In genomic region chr9:107374623-107375022, GRCm38 (mm10) we compare ENCODE assay signal across 8 mouse cellular contexts. TPM values are rescaled to one million over a fixed set of nuclear protein-coding genes. Genes with fewer than 3 reads are reported as not detected.
DNase-seq lines count a peak whose midpoint lies in the region; ATAC-seq and TF ChIP-seq lines count a peak whose summit lies in the region.

No protein-coding gene starts in this region.

- no peaks in the 10 kb centered on the region for H3K4me1 ChIP-seq in cerebellum, adult 2 months (ENCODE audit: control insufficient read depth, insufficient read depth, low read length)
- H3K4me1 ChIP-seq in lung, embryonic 14.5 days (ENCODE audit: insufficient read depth), result no peaks in the 10 kb centered on the region
- peaks cover 9% of the 10 kb centered on the region for H3K4me1 ChIP-seq in midbrain, embryonic 11.5 days (ENCODE audit: control insufficient read depth, insufficient read depth, low read length)

- TF ChIP-seq CTCF in cerebellum, adult 2 months (IDR thresholded peaks at IDR 0.05; ENCODE audit: borderline replicate concordance, insufficient read depth, low read depth, low read length), result peak; percentile 43; the same call in 1 of the 2 replicates
- peak; percentile 55 for TF ChIP-seq CTCF in lung, embryonic 14.5 days (IDR thresholded peaks at IDR 0.05; ENCODE audit: low read depth)

- no peak for ATAC-seq in lung, embryonic 14.5 days (ENCODE audit: insufficient read depth)
- ATAC-seq in midbrain, embryonic 11.5 days (ENCODE audit: low FRiP score), result no peak

- H3K36me3 ChIP-seq in lung, embryonic 14.5 days (ENCODE audit: insufficient read depth), result no peaks in the 10 kb centered on the region
- no peaks in the 10 kb centered on the region for H3K36me3 ChIP-seq in midbrain, embryonic 11.5 days (ENCODE audit: control insufficient read depth, insufficient read depth, low read length)

- no peak for DNase-seq in cerebellum, adult 2 months
- DNase-seq in cerebellum, adult 11 months, result no peak
- peak; percentile 47 for DNase-seq in lung, embryonic 14.5 days
- no peak for DNase-seq in lung, adult 18-20 months
- peak; percentile 25 for DNase-seq in heart, postnatal 4 days
- peak; percentile 70 for DNase-seq in mesoderm, embryonic 11.5 days (ENCODE audit: low read depth, low spot score)
- no peak for DNase-seq in midbrain, embryonic 11.5 days (ENCODE audit: low spot score, missing footprints)
- DNase-seq in left cerebral cortex, postnatal 36 days (ENCODE audit: low spot score in 2 of 2), result no peak

- H3K27me3 ChIP-seq in cerebellum, adult 2 months (ENCODE audit: control insufficient read depth, insufficient read depth, low read length), result no peaks in the 10 kb centered on the region
- H3K27me3 ChIP-seq in lung, embryonic 14.5 days (ENCODE audit: insufficient read depth, low read length), result peaks cover 43% of the 10 kb centered on the region
- H3K27me3 ChIP-seq in midbrain, embryonic 11.5 days (ENCODE audit: control insufficient read depth, insufficient read depth, low read length), result peaks cover 23% of the 10 kb centered on the region

- H3K9me3 ChIP-seq in lung, embryonic 14.5 days (ENCODE audit: low read depth, low read length), result no peaks in the 10 kb centered on the region
- no peaks in the 10 kb centered on the region for H3K9me3 ChIP-seq in midbrain, embryonic 11.5 days (ENCODE audit: control insufficient read depth, low read length)

- no peak overlapping the region for H3K27ac ChIP-seq in cerebellum, adult 2 months (ENCODE audit: insufficient read depth, low read length)
- no peak overlapping the region for H3K27ac ChIP-seq in lung, embryonic 14.5 days (ENCODE audit: low read depth)
- no peak overlapping the region for H3K27ac ChIP-seq in midbrain, embryonic 11.5 days (ENCODE audit: low read depth, low read length)

- H3K4me3 ChIP-seq in cerebellum, adult 2 months (replicated peaks; ENCODE audit: insufficient read depth, low read depth, low read length), result no peak overlapping the region
- no peak overlapping the region for H3K4me3 ChIP-seq in lung, embryonic 14.5 days (ENCODE audit: low read depth, low read length)
- no peak overlapping the region for H3K4me3 ChIP-seq in midbrain, embryonic 11.5 days (ENCODE audit: low read depth, low read length)

- TF ChIP-seq POLR2A in cerebellum, adult 2 months (IDR thresholded peaks at IDR 0.05; ENCODE audit: borderline replicate concordance, insufficient read depth, low read length), result no peak

- no peak overlapping the region for H3K9ac ChIP-seq in lung, embryonic 14.5 days
- H3K9ac ChIP-seq in midbrain, embryonic 11.5 days (ENCODE audit: low read length), result no peak overlapping the region

- intact Hi-C loops in left cerebral cortex, postnatal 36 days (cut with DNase I), result no loop called here

- 31% methylated on average over 8 of the region's 8 CpGs for WGBS in cerebellum, adult 2 months
- WGBS in lung, embryonic 14.5 days, result 8% methylated on average over 8 of the region's 8 CpGs
- WGBS in midbrain, embryonic 11.5 days, result 6% methylated on average over 8 of the region's 8 CpGs

- no peak overlapping the region for H3K4me2 ChIP-seq in lung, embryonic 14.5 days
- H3K4me2 ChIP-seq in midbrain, embryonic 11.5 days, result no peak overlapping the region

RNA-seq across cellular contexts. Expression of gene Cacna2d2, which starts 24.8 kb away (rescaled TPM):
- 130 and 148 TPM in 2 replicates for polyA plus RNA-seq in cerebellum, adult 2 months (2012; rRNA removed)
- 0.18 TPM in 1 of 2 replicates, not detected in the other for polyA plus RNA-seq in lung, embryonic 14.5 days (2014; fragmentation: Nextera tagmentation; extraction: Ambion mirVana)
- 10 to 100 TPM; 21.2 to 23.1 TPM for total RNA-seq in heart, postnatal 4 days (2021)
- 1.3 and 1.7 TPM in 2 replicates for polyA plus RNA-seq in midbrain, embryonic 11.5 days (2014; fragmentation: Nextera tagmentation; extraction: Ambion mirVana)
- 10 to 100 TPM; 23.0 to 38.4 TPM for total RNA-seq in left cerebral cortex, postnatal 36 days (2021)

RNA-seq across cellular contexts. Expression of gene 6430571L13Rik, which starts 34.2 kb away (rescaled TPM):
- polyA plus RNA-seq in cerebellum, adult 2 months (2012; rRNA removed), result 44.9 and 52.5 TPM in 2 replicates
- 0.27 and 0.28 TPM in 2 replicates for polyA plus RNA-seq in lung, embryonic 14.5 days (2014; fragmentation: Nextera tagmentation; extraction: Ambion mirVana)
- 1 to 10 TPM; 4.6 to 5.8 TPM for total RNA-seq in heart, postnatal 4 days (2021)
- polyA plus RNA-seq in midbrain, embryonic 11.5 days (2014; fragmentation: Nextera tagmentation; extraction: Ambion mirVana), result 2.0 and 2.3 TPM in 2 replicates
- total RNA-seq in left cerebral cortex, postnatal 36 days (2021), result 1 to 10 TPM; 4.6 to 5.0 TPM

RNA-seq across cellular contexts. Expression of gene Hemk1, which starts 36.5 kb away (rescaled TPM):
- 27.8 and 31.7 TPM in 2 replicates for polyA plus RNA-seq in cerebellum, adult 2 months (2012; rRNA removed)
- 9.8 and 11.3 TPM in 2 replicates for polyA plus RNA-seq in lung, embryonic 14.5 days (2014; fragmentation: Nextera tagmentation; extraction: Ambion mirVana)
- total RNA-seq in heart, postnatal 4 days (2021), result 10 to 100 TPM; 13.0 to 15.0 TPM
- 9.9 and 10.7 TPM in 2 replicates for polyA plus RNA-seq in midbrain, embryonic 11.5 days (2014; fragmentation: Nextera tagmentation; extraction: Ambion mirVana)
- total RNA-seq in left cerebral cortex, postnatal 36 days (2021), result 10 to 100 TPM; 13.3 to 18.0 TPM

Comparison
In these comparisons a context has a peak if more than half of its experiments do, and no peak if none do; other contexts are left out.
1. DNase-seq: peak in lung, embryonic 14.5 days (single experiment), heart, postnatal 4 days (single experiment) and mesoderm, embryonic 11.5 days (single experiment); none in cerebellum, adult 2 months (0 of 2), cerebellum, adult 11 months (single experiment), lung, adult 18-20 months (0 of 2), midbrain, embryonic 11.5 days (single experiment) and left cerebral cortex, postnatal 36 days (0 of 2).
2. RNA of gene Cacna2d2, which starts 24.8 kb away (polyA plus RNA-seq): 130 to 148 TPM in cerebellum, adult 2 months; 1.3 to 1.7 TPM in midbrain, embryonic 11.5 days and 0.18 TPM in lung, embryonic 14.5 days; every median in the first group is over 10 times any median in the second.
3. RNA of gene 6430571L13Rik, which starts 34.2 kb away (polyA plus RNA-seq): 44.9 to 52.5 TPM in cerebellum, adult 2 months; 2.0 to 2.3 TPM in midbrain, embryonic 11.5 days and 0.27 to 0.28 TPM in lung, embryonic 14.5 days; every median in the first group is over 10 times any median in the second.